In genomic region chr2:30495909-30496861, GRCm38 (mm10) we compare ENCODE assay signal across 7 mouse cellular contexts. TPM values are rescaled to one million over a fixed set of nuclear protein-coding genes. Genes with fewer than 3 reads are reported as not detected.
A peak's percentile ranks its signal among the peaks of the same experiment; 100 is the strongest.
DNase-seq lines count a peak whose midpoint lies in the region; ATAC-seq lines count a peak whose summit lies in the region.

No protein-coding gene starts in this region.

- peak overlapping the region; percentile 37 for H3K4me2 ChIP-seq in limb, embryonic 11.5 days (ENCODE audit: low read depth, severe bottlenecking)
- peak overlapping the region; percentile 47 for H3K4me2 ChIP-seq in midbrain, embryonic 11.5 days

- peak; percentile 80 for DNase-seq in adrenal gland, adult 2 months
- DNase-seq in embryonic facial prominence, embryonic 10.5 days (ENCODE audit: low spot score) = peak; percentile 80
- DNase-seq in heart, adult 8-10 months (ENCODE audit: low spot score) = peak; percentile 66
- peak; percentile 78 for DNase-seq in kidney, adult 18-20 months
- peak; percentile 79 for DNase-seq in limb, embryonic 11.5 days (ENCODE audit: low spot score)
- peak; percentile 96 for DNase-seq in midbrain, embryonic 11.5 days (ENCODE audit: low spot score, missing footprints)
- DNase-seq in skeletal muscle tissue, adult 2 months (ENCODE audit: low read depth, low spot score) = peak; percentile 62

- no peaks in the 10 kb centered on the region for H3K9me3 ChIP-seq in embryonic facial prominence, embryonic 10.5 days
- no peaks in the 10 kb centered on the region for H3K9me3 ChIP-seq in limb, embryonic 11.5 days (ENCODE audit: control insufficient read depth, low read length)
- no peaks in the 10 kb centered on the region for H3K9me3 ChIP-seq in midbrain, embryonic 11.5 days (ENCODE audit: control insufficient read depth, low read length)

- H3K4me1 ChIP-seq in embryonic facial prominence, embryonic 10.5 days = peaks cover 20% of the 10 kb centered on the region
- 0 out of 2 replicates have a peak, but pooled peaks cover 6% of the 10 kb centered on the region for H3K4me1 ChIP-seq in limb, embryonic 11.5 days (ENCODE audit: control insufficient read depth, insufficient read depth, low read length)
- peaks cover 3% of the 10 kb centered on the region; the same call in 1 of the 2 replicates for H3K4me1 ChIP-seq in midbrain, embryonic 11.5 days (ENCODE audit: control insufficient read depth, insufficient read depth, low read length)

- peak overlapping the region; percentile 84 for H3K27ac ChIP-seq in embryonic facial prominence, embryonic 10.5 days (replicated peaks)
- H3K27ac ChIP-seq in limb, embryonic 11.5 days (replicated peaks; ENCODE audit: low read depth, low read length) = no peak overlapping the region
- H3K27ac ChIP-seq in midbrain, embryonic 11.5 days (ENCODE audit: low read depth, low read length) = no peak overlapping the region

- ATAC-seq in limb, embryonic 11.5 days (ENCODE audit: insufficient number of reproducible peaks, low FRiP score, low TSS enrichment, low read depth) = peak; percentile 83
- ATAC-seq in midbrain, embryonic 11.5 days (ENCODE audit: low FRiP score) = peak; percentile 96

- no peaks in the 10 kb centered on the region for H3K27me3 ChIP-seq in embryonic facial prominence, embryonic 10.5 days (replicated peaks; ENCODE audit: low read depth, poor library complexity, severe bottlenecking)
- no peaks in the 10 kb centered on the region for H3K27me3 ChIP-seq in limb, embryonic 11.5 days (ENCODE audit: control insufficient read depth, insufficient read depth, low read length)
- no peaks in the 10 kb centered on the region for H3K27me3 ChIP-seq in midbrain, embryonic 11.5 days (ENCODE audit: control insufficient read depth, insufficient read depth, low read length)

- no peaks in the 10 kb centered on the region for H3K36me3 ChIP-seq in embryonic facial prominence, embryonic 10.5 days (replicated peaks)
- no peaks in the 10 kb centered on the region for H3K36me3 ChIP-seq in limb, embryonic 11.5 days (ENCODE audit: control insufficient read depth, insufficient read depth, low read length)
- no peaks in the 10 kb centered on the region for H3K36me3 ChIP-seq in midbrain, embryonic 11.5 days (ENCODE audit: control insufficient read depth, insufficient read depth, low read length)

- peak overlapping the region; percentile 19; the same call in 1 of the 2 replicates for H3K9ac ChIP-seq in limb, embryonic 11.5 days (ENCODE audit: low read length)
- H3K9ac ChIP-seq in midbrain, embryonic 11.5 days (ENCODE audit: low read length) = peak overlapping the region; percentile 42; the same call in 1 of the 2 replicates

- 27% methylated on average over 22 of the region's 22 CpGs for WGBS in embryonic facial prominence, embryonic 10.5 days
- WGBS in limb, embryonic 11.5 days = 27% methylated on average over 22 of the region's 22 CpGs
- 27% methylated on average over 22 of the region's 22 CpGs for WGBS in midbrain, embryonic 11.5 days

- H3K4me3 ChIP-seq in embryonic facial prominence, embryonic 10.5 days = peak overlapping the region; percentile 52
- H3K4me3 ChIP-seq in limb, embryonic 11.5 days (ENCODE audit: low read depth, low read length) = peak overlapping the region; percentile 14
- H3K4me3 ChIP-seq in midbrain, embryonic 11.5 days (ENCODE audit: low read depth, low read length) = peak overlapping the region; percentile 17; the same call in 1 of the 2 replicates

RNA-seq across cellular contexts. Expression of gene Ier5l, which starts 22.2 kb away (rescaled TPM):
- 1 to 10 TPM; 2.4 to 7.8 TPM for total RNA-seq in adrenal gland, adult 2 months (2021)
- 30.6 and 39.4 TPM in 2 replicates for polyA plus RNA-seq in adrenal gland, adult 2 months (2012; rRNA removed)
- 2.8 and 3.4 TPM in 2 replicates for polyA plus RNA-seq in embryonic facial prominence, embryonic 10.5 days (2016; fragmentation: Nextera tagmentation; extraction: Ambion mirVana)
- total RNA-seq in heart, adult 8-10 months (2022) = 1 to 10 TPM; 2.4 to 5.0 (median 4.3) TPM
- 7.1 and 9.7 TPM in 2 replicates for polyA plus RNA-seq in limb, embryonic 11.5 days (2014; fragmentation: Nextera tagmentation; extraction: Ambion mirVana)
- 4.9 and 5.0 TPM in 2 replicates for polyA plus RNA-seq in midbrain, embryonic 11.5 days (2014; fragmentation: Nextera tagmentation; extraction: Ambion mirVana)
